Mouse (Mus musculus): ENCODE data around the gene Rtn4rl2.

Rtn4rl2 gene

GRCm38 (mm10) chr2:84850407-84851129 lies 35.9 kb downstream of the Rtn4rl2 start:
- no peak for DNase-seq (ENCODE audit: low spot score)

- no peak for DNase-seq (ENCODE audit: low spot score)
Measured at GRCm38 (mm10) chr2:84845226-84845625, 41.3 kb downstream of the Rtn4rl2 start.

GRCm38 (mm10) chr2:84843654-84844053 lies 42.9 kb downstream of the Rtn4rl2 start:
- DNase-seq (ENCODE audit: low spot score), result no peak

- DNase-seq (ENCODE audit: low spot score), result no peak
Measured at GRCm38 (mm10) chr2:84841905-84842304, 44.6 kb downstream of the Rtn4rl2 start.

- no peak for DNase-seq (ENCODE audit: low spot score)
Measured at GRCm38 (mm10) chr2:84840748-84841563, 45.6 kb downstream of the Rtn4rl2 start.

- DNase-seq (ENCODE audit: low spot score), result peak; percentile 78
Measured at GRCm38 (mm10) chr2:84840016-84840747, 46.3 kb downstream of the Rtn4rl2 start.

GRCm38 (mm10) chr2:84838993-84839980 lies 47.2 kb downstream of the Rtn4rl2 start:
- peak; percentile 55 for DNase-seq (ENCODE audit: low spot score)

GRCm38 (mm10) chr2:84838593-84838949 lies 47.9 kb downstream of the Rtn4rl2 start, which contains the start of gene Slc43a1:
Slc43a1 (plus strand) TSS chr2:84838850.
- DNase-seq (ENCODE audit: low spot score), result no peak

- DNase-seq (ENCODE audit: low spot score), result no peak
Measured at GRCm38 (mm10) chr2:84837817-84838592, 48.5 kb downstream of the Rtn4rl2 start.

- no peak for DNase-seq (ENCODE audit: low spot score)
Measured at GRCm38 (mm10) chr2:84837107-84837506, 49.4 kb downstream of the Rtn4rl2 start.

GRCm38 (mm10) chr2:84831666-84832391 lies 54.7 kb downstream of the Rtn4rl2 start:
- DNase-seq (ENCODE audit: low spot score), result peak; percentile 89

GRCm38 (mm10) chr2:84827283-84827920 lies 59.1 kb downstream of the Rtn4rl2 start:
- DNase-seq (ENCODE audit: low spot score), result peak; percentile 57

- DNase-seq (ENCODE audit: low spot score), result peak; percentile 80
Measured at GRCm38 (mm10) chr2:84826488-84827282, 59.8 kb downstream of the Rtn4rl2 start, which contains the start of gene Timm10. Timm10 (plus strand) TSS chr2:84826997.

GRCm38 (mm10) chr2:84823237-84823636 lies 63.3 kb downstream of the Rtn4rl2 start:
- DNase-seq (ENCODE audit: low spot score), result no peak

GRCm38 (mm10) chr2:84822552-84822951 lies 64.0 kb downstream of the Rtn4rl2 start, which contains the start of gene Smtnl1:
Smtnl1 (minus strand) TSS chr2:84822652.
- no peak for DNase-seq (ENCODE audit: low spot score)

All from testis, postnatal 10 days (tissue).